Mouse (Mus musculus) frontal cortex, adult (tissue): ENCODE results near the gene Azgp1.
"Not testable (repeated sequence)": the region's sequence is repeated elsewhere in the genome, so short reads cannot be mapped to it uniquely, and the experiment has no call there.

Source experiments
- ATAC-seq: cut with Nextera tagmentation; 2 replicates; pipeline ENCODE4 v1.9.2; 2017; ENCODE audit warnings: mild to moderate bottlenecking, moderate library complexity, mixed read lengths; ENCODE audit not compliant: low TSS enrichment

The Azgp1 gene

GRCm38 (mm10) chr5:137981300-137981699 lies at the start of gene Azgp1:
Azgp1 (plus strand) TSS chr5:137981520.
- ATAC-seq: no peak

GRCm38 (mm10) chr5:137933934-137934333 lies 47.4 kb upstream of the Azgp1 start:
- not testable (repeated sequence) for ATAC-seq

- no peak for ATAC-seq
These were observed 44.8 kb upstream of the Azgp1 start for GRCm38 (mm10) chr5:137936486-137936885.

- no peak for ATAC-seq
These were observed 44.1 kb upstream of the Azgp1 start for GRCm38 (mm10) chr5:137937238-137937637.

- ATAC-seq: no peak
These were observed 40.4 kb upstream of the Azgp1 start for GRCm38 (mm10) chr5:137940948-137941347.

GRCm38 (mm10) chr5:137943133-137943532 lies 38.2 kb upstream of the Azgp1 start:
- no peak for ATAC-seq

- no peak for ATAC-seq
These were observed 34.0 kb upstream of the Azgp1 start for GRCm38 (mm10) chr5:137947303-137947702.

GRCm38 (mm10) chr5:137951218-137951617 lies 30.1 kb upstream of the Azgp1 start:
- no peak for ATAC-seq

GRCm38 (mm10) chr5:137956404-137956803 lies 24.9 kb upstream of the Azgp1 start:
- no peak for ATAC-seq

- no peak for ATAC-seq
These were observed 18.4 kb upstream of the Azgp1 start, which contains the start of gene Gjc3 for GRCm38 (mm10) chr5:137962945-137963344. Gjc3 (minus strand) TSS chr5:137963098.

GRCm38 (mm10) chr5:137966492-137966891 lies 14.8 kb upstream of the Azgp1 start:
- peak; percentile 31; the same call in 1 of the 2 replicates for ATAC-seq

GRCm38 (mm10) chr5:137973161-137973560 lies 8.2 kb upstream of the Azgp1 start:
- ATAC-seq: no peak

GRCm38 (mm10) chr5:137973738-137974137 lies 7.6 kb upstream of the Azgp1 start:
- no peak for ATAC-seq

- no peak for ATAC-seq
These were observed 6.6 kb upstream of the Azgp1 start for GRCm38 (mm10) chr5:137974724-137975123.

- no peak for ATAC-seq
These were observed 5.9 kb upstream of the Azgp1 start for GRCm38 (mm10) chr5:137975434-137975833.

GRCm38 (mm10) chr5:137977291-137977690 lies 4.0 kb upstream of the Azgp1 start:
- no peak for ATAC-seq

- ATAC-seq: no peak
These were observed 2.2 kb upstream of the Azgp1 start for GRCm38 (mm10) chr5:137979081-137979480.

- ATAC-seq: no peak
These were observed 5.0 kb downstream of the Azgp1 start for GRCm38 (mm10) chr5:137986351-137986750.

- ATAC-seq: no peak
These were observed 28.1 kb downstream of the Azgp1 start for GRCm38 (mm10) chr5:138009437-138009836.

- no peak for ATAC-seq
These were observed 31.1 kb downstream of the Azgp1 start for GRCm38 (mm10) chr5:138012382-138012781.

GRCm38 (mm10) chr5:138016530-138016929 lies 35.2 kb downstream of the Azgp1 start:
- no peak for ATAC-seq

GRCm38 (mm10) chr5:138016997-138017396 lies 35.7 kb downstream of the Azgp1 start:
- ATAC-seq: no peak

- ATAC-seq: not testable (repeated sequence)
These were observed 38.3 kb downstream of the Azgp1 start for GRCm38 (mm10) chr5:138019577-138019976.

GRCm38 (mm10) chr5:138020961-138021479 lies 39.7 kb downstream of the Azgp1 start, which contains the start of the genes Smok3a and Smok3b:
Smok3a (plus strand) TSS chr5:138021261.
Smok3b (plus strand) TSS chr5:138021429.
- not testable (repeated sequence) for ATAC-seq
